In genomic region chr3:132934649-132935048, GRCm38 (mm10) we compare ENCODE assay signal across 16 mouse cellular contexts. TPM values are rescaled to one million over a fixed set of nuclear protein-coding genes. Genes with fewer than 3 reads are reported as not detected.
A peak's percentile ranks its signal among the peaks of the same experiment; 100 is the strongest.
DNase-seq lines count a peak whose midpoint lies in the region; ATAC-seq and TF ChIP-seq lines count a peak whose summit lies in the region.
"Had no signal": no experiment of that assay in that cellular context is flagged by ENCODE, and none has a peak within 500 bp of the region (broad histone marks: within the 10 kb centered on the region; RNA-seq: fewer than 3 reads in every experiment).

No protein-coding gene starts in this region.

- TF ChIP-seq CTCF in hindbrain, postnatal 0 days (IDR thresholded peaks at IDR 0.05; ENCODE audit: low read depth): no peak

- no peaks in the 10 kb centered on the region for H3K4me1 ChIP-seq in hindbrain, embryonic 13.5 days (replicated peaks)
- H3K4me1 ChIP-seq in hindbrain, embryonic 11.5 days (replicated peaks; ENCODE audit: control insufficient read depth, insufficient read depth, low read length): no peaks in the 10 kb centered on the region
- no peaks in the 10 kb centered on the region for H3K4me1 ChIP-seq in midbrain, embryonic 11.5 days (ENCODE audit: control insufficient read depth, insufficient read depth, low read length)
- peaks cover 11% of the 10 kb centered on the region for H3K4me1 ChIP-seq in midbrain, embryonic 10.5 days
- 0 out of 2 replicates have a peak, but pooled peaks cover 5% of the 10 kb centered on the region for H3K4me1 ChIP-seq in hindbrain, postnatal 0 days (ENCODE audit: insufficient read depth, low read length)
- H3K4me1 ChIP-seq: neural tube, embryonic 13.5 days had no signal

- H3K27me3 ChIP-seq in hindbrain, embryonic 13.5 days: no peaks in the 10 kb centered on the region
- no peaks in the 10 kb centered on the region for H3K27me3 ChIP-seq in hindbrain, embryonic 11.5 days (ENCODE audit: control insufficient read depth, insufficient read depth, low read length)
- no peaks in the 10 kb centered on the region for H3K27me3 ChIP-seq in midbrain, embryonic 11.5 days (ENCODE audit: control insufficient read depth, insufficient read depth, low read length)
- H3K27me3 ChIP-seq in midbrain, embryonic 10.5 days (ENCODE audit: low read depth, poor library complexity, severe bottlenecking): no peaks in the 10 kb centered on the region
- H3K27me3 ChIP-seq in hindbrain, postnatal 0 days (ENCODE audit: insufficient read depth, low read length): no peaks in the 10 kb centered on the region
- H3K27me3 ChIP-seq: liver, embryonic 12.5 days; neural tube, embryonic 13.5 days; stomach, embryonic 15.5 days had no signal

- H3K9me3 ChIP-seq in hindbrain, embryonic 13.5 days: no peaks in the 10 kb centered on the region
- H3K9me3 ChIP-seq in hindbrain, embryonic 11.5 days (ENCODE audit: control insufficient read depth, low read length): no peaks in the 10 kb centered on the region
- H3K9me3 ChIP-seq in midbrain, embryonic 11.5 days (ENCODE audit: control insufficient read depth, low read length): no peaks in the 10 kb centered on the region
- H3K9me3 ChIP-seq in midbrain, embryonic 10.5 days (replicated peaks): no peaks in the 10 kb centered on the region
- H3K9me3 ChIP-seq in hindbrain, postnatal 0 days (ENCODE audit: low read length): no peaks in the 10 kb centered on the region
- H3K9me3 ChIP-seq: liver, embryonic 12.5 days; neural tube, embryonic 13.5 days; stomach, embryonic 15.5 days had no signal

- WGBS in hindbrain, embryonic 13.5 days: 62% methylated on average over 2 of the region's 2 CpGs
- 89% methylated on average over 2 of the region's 2 CpGs for WGBS in hindbrain, embryonic 11.5 days
- 54% methylated on average over 2 of the region's 2 CpGs for WGBS in midbrain, embryonic 11.5 days
- 69% methylated on average over 2 of the region's 2 CpGs for WGBS in midbrain, embryonic 10.5 days
- WGBS in hindbrain, postnatal 0 days: 18% methylated on average over 2 of the region's 2 CpGs

- H3K27ac ChIP-seq in hindbrain, embryonic 13.5 days: no peak overlapping the region
- H3K27ac ChIP-seq in hindbrain, embryonic 11.5 days (ENCODE audit: low read depth, low read length): no peak overlapping the region
- H3K27ac ChIP-seq in midbrain, embryonic 11.5 days (ENCODE audit: low read depth, low read length): no peak overlapping the region
- no peak overlapping the region for H3K27ac ChIP-seq in midbrain, embryonic 10.5 days (replicated peaks)
- H3K27ac ChIP-seq in hindbrain, postnatal 0 days: no peak overlapping the region
- H3K27ac ChIP-seq: layer of hippocampus, adult 2 months; liver, embryonic 12.5 days; neural tube, embryonic 13.5 days; stomach, embryonic 15.5 days had no signal

- no peak overlapping the region for H3K9ac ChIP-seq in hindbrain, embryonic 13.5 days
- H3K9ac ChIP-seq in hindbrain, embryonic 11.5 days (ENCODE audit: low read depth, low read length): no peak overlapping the region
- H3K9ac ChIP-seq in midbrain, embryonic 11.5 days (ENCODE audit: low read length): no peak overlapping the region
- H3K9ac ChIP-seq in hindbrain, postnatal 0 days (replicated peaks; ENCODE audit: low read length): no peak overlapping the region
- H3K9ac ChIP-seq: liver, embryonic 12.5 days; neural tube, embryonic 13.5 days; stomach, embryonic 15.5 days had no signal

- no peak for DNase-seq in hindbrain, embryonic 11.5 days (ENCODE audit: low spot score)
- DNase-seq in midbrain, embryonic 11.5 days (ENCODE audit: low spot score, missing footprints): no peak
- DNase-seq in midbrain, embryonic 10.5 days (ENCODE audit: low spot score): no peak
- peak; percentile 58 for DNase-seq in hindbrain, postnatal 0 days (ENCODE audit: low spot score)
- DNase-seq in adrenal gland, adult 2 months: no peak
- DNase-seq: gastrocnemius, postnatal 36 days; heart, postnatal 4 days; kidney, postnatal 10 days; right cerebral cortex, postnatal 14 days had no signal

- no peak overlapping the region for H3K4me2 ChIP-seq in hindbrain, embryonic 13.5 days
- H3K4me2 ChIP-seq in hindbrain, embryonic 11.5 days (replicated peaks; ENCODE audit: low read depth, low read length): no peak overlapping the region
- no peak overlapping the region for H3K4me2 ChIP-seq in midbrain, embryonic 11.5 days
- H3K4me2 ChIP-seq in hindbrain, postnatal 0 days (ENCODE audit: low read depth, low read length): no peak overlapping the region
- H3K4me2 ChIP-seq: liver, embryonic 12.5 days; neural tube, embryonic 13.5 days; stomach, embryonic 15.5 days had no signal

- H3K4me3 ChIP-seq in hindbrain, embryonic 13.5 days: no peak overlapping the region
- no peak overlapping the region for H3K4me3 ChIP-seq in hindbrain, embryonic 11.5 days (ENCODE audit: low read depth, low read length)
- no peak overlapping the region for H3K4me3 ChIP-seq in midbrain, embryonic 11.5 days (ENCODE audit: low read depth, low read length)
- no peak overlapping the region for H3K4me3 ChIP-seq in midbrain, embryonic 10.5 days
- H3K4me3 ChIP-seq in hindbrain, postnatal 0 days (ENCODE audit: low read length): no peak overlapping the region
- H3K4me3 ChIP-seq: layer of hippocampus, adult 2 months; liver, embryonic 12.5 days; neural tube, embryonic 13.5 days; stomach, embryonic 15.5 days had no signal

- no peaks in the 10 kb centered on the region for H3K36me3 ChIP-seq in hindbrain, embryonic 13.5 days
- H3K36me3 ChIP-seq in hindbrain, embryonic 11.5 days (ENCODE audit: control insufficient read depth, insufficient read depth, low read length): no peaks in the 10 kb centered on the region
- H3K36me3 ChIP-seq in midbrain, embryonic 11.5 days (ENCODE audit: control insufficient read depth, insufficient read depth, low read length): no peaks in the 10 kb centered on the region
- H3K36me3 ChIP-seq in midbrain, embryonic 10.5 days: no peaks in the 10 kb centered on the region
- H3K36me3 ChIP-seq in hindbrain, postnatal 0 days (ENCODE audit: insufficient read depth, low read length): no peaks in the 10 kb centered on the region
- H3K36me3 ChIP-seq: liver, embryonic 12.5 days; neural tube, embryonic 13.5 days; stomach, embryonic 15.5 days had no signal

- ATAC-seq in hindbrain, embryonic 13.5 days (ENCODE audit: low FRiP score): peak; percentile 57; the same call in 1 of the 2 replicates
- ATAC-seq in hindbrain, embryonic 11.5 days (ENCODE audit: low FRiP score): no peak
- ATAC-seq in midbrain, embryonic 11.5 days (ENCODE audit: low FRiP score): peak; percentile 45; the same call in 1 of the 2 replicates
- peak; percentile 81 for ATAC-seq in hindbrain, postnatal 0 days
- no peak for ATAC-seq in cerebellum, adult (ENCODE audit: insufficient number of reproducible peaks, low FRiP score, low TSS enrichment)
- ATAC-seq: intestine, postnatal 0 days; liver, embryonic 12.5 days had no signal

RNA-seq across cellular contexts. Expression of gene Npnt, which starts 15.4 kb away (rescaled TPM):
- polyA plus RNA-seq in hindbrain, embryonic 13.5 days (2015; fragmentation: Nextera tagmentation; extraction: Ambion mirVana): 22.1 and 27.8 TPM in 2 replicates
- polyA plus RNA-seq in hindbrain, embryonic 11.5 days (2014; fragmentation: Nextera tagmentation; extraction: Ambion mirVana): 11.4 and 16.3 TPM in 2 replicates
- polyA plus RNA-seq in midbrain, embryonic 11.5 days (2014; fragmentation: Nextera tagmentation; extraction: Ambion mirVana): 7.6 and 7.9 TPM in 2 replicates
- 9.0 and 10.2 TPM in 2 replicates for polyA plus RNA-seq in midbrain, embryonic 10.5 days (2016; fragmentation: Nextera tagmentation; extraction: Ambion mirVana)
- 12.6 and 12.8 TPM in 2 replicates for total RNA-seq in hindbrain, postnatal 0 days (2014; rRNA removed)
- polyA plus RNA-seq in hindbrain, postnatal 0 days (2015; fragmentation: Nextera tagmentation; extraction: Ambion mirVana): 20.6 and 22.9 TPM in 2 replicates
- total RNA-seq in adrenal gland, adult 2 months (2021): 10 to 100 TPM; 13.9 to 17.9 TPM
- polyA plus RNA-seq in adrenal gland, adult 2 months (2012; rRNA removed): 9.1 and 10.3 TPM in 2 replicates

Comparison
In these comparisons a context has a peak if more than half of its experiments do, and no peak if none do; other contexts are left out.
1. ATAC-seq: peak in hindbrain, embryonic 13.5 days (single experiment), midbrain, embryonic 11.5 days (single experiment) and hindbrain, postnatal 0 days (single experiment); none in hindbrain, embryonic 11.5 days (single experiment) and cerebellum, adult (single experiment).